Mouse (Mus musculus) embryonic facial prominence, embryonic 11.5 days (tissue): Measurements from ENCODE around the gene Bmp2k. TPM values are rescaled to one million over a fixed set of nuclear protein-coding genes. Genes with fewer than 3 reads are reported as not detected.

ENCODE experiments used
- ATAC-seq: fragments of 200-750 bp; cut with Nextera tagmentation; replicated peaks from 2 replicates; pipeline ENCODE4 v1.8.0; 2017; ENCODE audit warnings: low read depth; ENCODE audit not compliant: insufficient number of reproducible peaks, low FRiP score, low TSS enrichment
- DNase-seq: peaks from one replicate; pipeline ENCODE4 v3.0.0-alpha.2; 2015; ENCODE audit warnings: low spot score
- H3K27ac ChIP-seq: fragments of 300-500 bp; sonication (generic); replicated peaks from 2 replicates; pipeline ENCODE4 v1.5.1; 2014; ENCODE audit warnings: mild to moderate bottlenecking, low read depth, low read length, control low read depth
- H3K27me3 ChIP-seq: fragments of 300-500 bp; sonication (generic); 2 replicates; pipeline ENCODE4 v1.6.1; 2014; ENCODE audit warnings: mild to moderate bottlenecking, low read length, moderate library complexity, mixed read lengths; ENCODE audit not compliant: control insufficient read depth, insufficient read depth
- H3K36me3 ChIP-seq: fragments of 300-500 bp; sonication (generic); replicated peaks from 2 replicates; pipeline ENCODE4 v1.6.1; 2014; ENCODE audit warnings: low read depth, mild to moderate bottlenecking, low read length, moderate library complexity, mixed read lengths; ENCODE audit not compliant: control insufficient read depth, insufficient read depth
- H3K4me1 ChIP-seq: fragments of 300-500 bp; sonication (generic); 2 replicates; pipeline ENCODE4 v1.6.1; 2014; ENCODE audit warnings: low read length, mixed read lengths; ENCODE audit not compliant: control insufficient read depth, insufficient read depth
- H3K4me2 ChIP-seq: fragments of 300-500 bp; sonication (generic); 2 replicates; pipeline ENCODE4 v1.6.1; 2014; ENCODE audit warnings: low read depth, mild to moderate bottlenecking, control low read depth, low read length, moderate library complexity
- H3K4me3 ChIP-seq: fragments of 300-500 bp; sonication (generic); 2 replicates; pipeline ENCODE4 v1.5.1; 2014; ENCODE audit warnings: low read depth, low read length, control low read depth
- H3K9ac ChIP-seq: fragments of 300-500 bp; sonication (generic); replicated peaks from 2 replicates; pipeline ENCODE4 v1.6.1; 2014; ENCODE audit warnings: mild to moderate bottlenecking, control low read depth, low read length
- H3K9me3 ChIP-seq: fragments of 300-500 bp; sonication (generic); replicated peaks from 2 replicates; pipeline ENCODE4 v1.6.1; 2016; ENCODE audit warnings: mild to moderate bottlenecking, low read length, inconsistent platforms, mixed read lengths; ENCODE audit not compliant: control insufficient read depth
- WGBS: fragments of 180-500 bp; shearing (Covaris S2); extraction: QIAGEN DNeasy Blood & Tissue Kit; methylation state at CpG from one replicate; pipeline ENCODE4 v1.1.7; 2014; 5-methylcytosine and 5-hydroxymethylcytosine counted together
- polyA plus RNA-seq: library from polyadenylated mRNA; unstranded; fragments of >200 nt; fragmentation: Nextera tagmentation; extraction: Ambion mirVana; gene quantifications from 2 replicates; pipeline ENCODE4 v1.2.1, GENCODE M21; 2014

Bmp2k gene
- polyA plus RNA-seq, 1 experiment from 2014 or later: 11.1 TPM

GRCm38 (mm10) chr5:96956926-96957325 is 40.6 kb upstream of the Bmp2k start:
- Histone ChIP-seq H3K27ac (no peak overlapping the region), H3K9me3 (no peaks in the 10 kb centered on the region), H3K9ac (no peak overlapping the region), H3K4me3 (no peak overlapping the region), H3K36me3 (no peaks in the 10 kb centered on the region), H3K4me2 (no peak overlapping the region), H3K4me1 (no peaks in the 10 kb centered on the region), H3K27me3 (no peaks in the 10 kb centered on the region)
- ATAC-seq (no peak), DNase-seq (no peak)
- WGBS: 27% methylated on average over 3 of the region's 3 CpGs

- no peak overlapping the region for H3K27ac ChIP-seq
- no peak overlapping the region for H3K9ac ChIP-seq
- H3K4me2 ChIP-seq: no peak overlapping the region
- H3K9me3 ChIP-seq: no peaks in the 10 kb centered on the region
- WGBS: 75% methylated on average over 5 of the region's 5 CpGs
- H3K27me3 ChIP-seq: no peaks in the 10 kb centered on the region
- H3K36me3 ChIP-seq: no peaks in the 10 kb centered on the region
- no peak for ATAC-seq
- H3K4me3 ChIP-seq: no peak overlapping the region
- no peak for DNase-seq
- H3K4me1 ChIP-seq: no peaks in the 10 kb centered on the region; the same call in 1 of the 2 replicates
Measured at GRCm38 (mm10) chr5:96961122-96961521, 36.4 kb upstream of the Bmp2k start.

GRCm38 (mm10) chr5:96961852-96962251 is 35.6 kb upstream of the Bmp2k start:
- no peak overlapping the region for H3K4me3 ChIP-seq
- H3K27ac ChIP-seq: no peak overlapping the region
- DNase-seq: no peak
- no peak overlapping the region for H3K9ac ChIP-seq
- no peak overlapping the region for H3K4me2 ChIP-seq
- H3K4me1 ChIP-seq: no peaks in the 10 kb centered on the region; the same call in 1 of the 2 replicates
- H3K36me3 ChIP-seq: no peaks in the 10 kb centered on the region
- no peaks in the 10 kb centered on the region for H3K9me3 ChIP-seq
- H3K27me3 ChIP-seq: no peaks in the 10 kb centered on the region
- ATAC-seq: no peak

GRCm38 (mm10) chr5:96962252-96962933 is 35.1 kb upstream of the Bmp2k start:
- no peaks in the 10 kb centered on the region; the same call in 1 of the 2 replicates for H3K4me1 ChIP-seq
- ATAC-seq: no peak
- H3K36me3 ChIP-seq: no peaks in the 10 kb centered on the region
- H3K27me3 ChIP-seq: no peaks in the 10 kb centered on the region
- H3K9me3 ChIP-seq: no peaks in the 10 kb centered on the region
- 66% methylated on average over 8 of the region's 8 CpGs for WGBS
- DNase-seq: no peak
- H3K27ac ChIP-seq: no peak overlapping the region
- no peak overlapping the region for H3K4me2 ChIP-seq
- H3K4me3 ChIP-seq: no peak overlapping the region
- H3K9ac ChIP-seq: no peak overlapping the region

GRCm38 (mm10) chr5:96962934-96963301 is 34.6 kb upstream of the Bmp2k start:
- H3K36me3 ChIP-seq: no peaks in the 10 kb centered on the region
- H3K27ac ChIP-seq: no peak overlapping the region
- no peaks in the 10 kb centered on the region for H3K27me3 ChIP-seq
- H3K4me2 ChIP-seq: no peak overlapping the region
- DNase-seq (no peak), ATAC-seq (no peak)
- H3K9me3 ChIP-seq: no peaks in the 10 kb centered on the region
- 87% methylated on average over 6 of the region's 6 CpGs for WGBS
- H3K9ac ChIP-seq: no peak overlapping the region
- no peaks in the 10 kb centered on the region; the same call in 1 of the 2 replicates for H3K4me1 ChIP-seq
- H3K4me3 ChIP-seq: no peak overlapping the region

- no peak overlapping the region for H3K27ac ChIP-seq
- H3K36me3 ChIP-seq: no peaks in the 10 kb centered on the region
- H3K9me3 ChIP-seq: no peaks in the 10 kb centered on the region
- no peak overlapping the region for H3K4me3 ChIP-seq
- peak; percentile 39 for DNase-seq
- no peaks in the 10 kb centered on the region for H3K27me3 ChIP-seq
- H3K4me1 ChIP-seq: no peaks in the 10 kb centered on the region; the same call in 1 of the 2 replicates
- 4% methylated on average over 14 of the region's 14 CpGs for WGBS
- H3K9ac ChIP-seq: peak overlapping the region; percentile 34; the same call in 1 of the 2 replicates
- H3K4me2 ChIP-seq: peak overlapping the region; percentile 21
- peak; percentile 54; the same call in 1 of the 2 replicates for ATAC-seq
Measured at GRCm38 (mm10) chr5:96964062-96965028, 33.1 kb upstream of the Bmp2k start.

- Histone ChIP-seq H3K4me1 (no peaks in the 10 kb centered on the region; the same call in 1 of the 2 replicates), H3K4me3 (no peak overlapping the region), H3K27ac (no peak overlapping the region), H3K9ac (no peak overlapping the region), H3K9me3 (no peaks in the 10 kb centered on the region), H3K4me2 (no peak overlapping the region), H3K27me3 (no peaks in the 10 kb centered on the region), H3K36me3 (no peaks in the 10 kb centered on the region)
- DNase-seq (peak; percentile 29), ATAC-seq (no peak)
- WGBS: 53% methylated on average over 2 of the region's 2 CpGs
Measured at GRCm38 (mm10) chr5:96965029-96965403, 32.5 kb upstream of the Bmp2k start.

GRCm38 (mm10) chr5:96965503-96965902 is 32.0 kb upstream of the Bmp2k start:
- H3K9me3 ChIP-seq: no peaks in the 10 kb centered on the region
- no peak overlapping the region for H3K9ac ChIP-seq
- no peak overlapping the region for H3K27ac ChIP-seq
- WGBS: 78% methylated on average over 2 of the region's 2 CpGs
- DNase-seq: no peak
- H3K4me1 ChIP-seq: no peaks in the 10 kb centered on the region; the same call in 1 of the 2 replicates
- no peaks in the 10 kb centered on the region for H3K36me3 ChIP-seq
- no peak overlapping the region for H3K4me3 ChIP-seq
- H3K27me3 ChIP-seq: no peaks in the 10 kb centered on the region
- no peak overlapping the region for H3K4me2 ChIP-seq
- no peak for ATAC-seq
